Mouse (Mus musculus): ENCODE measurements around the gene Ube2l6. TPM values are rescaled to one million over a fixed set of nuclear protein-coding genes. Genes with fewer than 3 reads are reported as not detected.

Ube2l6 gene
- polyA plus RNA-seq, 2 experiments: 304 to 469 TPM

DNA sequence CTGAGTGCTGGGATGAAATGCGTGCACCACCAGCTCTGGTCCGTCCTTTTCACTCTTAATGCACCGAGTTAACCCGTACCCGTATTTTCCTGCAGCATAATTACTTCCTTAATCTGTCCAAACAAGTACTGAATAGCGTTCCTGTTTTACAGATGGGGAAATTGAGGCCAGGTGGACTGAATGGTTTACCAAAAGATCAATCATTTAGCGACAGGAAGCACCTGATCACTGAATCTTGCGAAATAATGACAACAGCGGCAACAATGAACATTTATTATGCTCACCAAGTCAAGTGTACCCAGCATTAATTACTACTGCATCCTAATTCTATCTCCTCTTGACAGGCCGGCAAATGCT lies 39.9 kb downstream of the Ube2l6 start, which contains the start of gene Slc43a1:
Gene Slc43a1, plus strand, starts transcription at position 258 of the 357 bp plus-strand sequence.
- no peak for TF ChIP-seq EP300 (IDR thresholded peaks at IDR 0.05; ENCODE audit: low read depth)
- TF ChIP-seq CTCF (IDR thresholded peaks at IDR 0.05; ENCODE audit: low read depth): no peak
- DNase-seq (ENCODE audit: low read depth in 3 of 3, low spot score in 3 of 3) (no peak), ATAC-seq (ENCODE audit: insufficient read depth) (no peak)
- H3K4me2 ChIP-seq (ENCODE audit: low read depth): peak within 1 kb of the TSS; percentile 99
- H3K9me3 ChIP-seq (ENCODE audit: control insufficient read depth, low read length): no peaks in the 10 kb centered on the region
- H3K9ac ChIP-seq (replicated peaks): peak within 1 kb of the TSS; percentile 86
- peaks cover 27 to 28% of the 10 kb centered on the region in 2 experiments for H3K4me1 ChIP-seq (replicated peaks; ENCODE audit: control insufficient read depth in 2 of 2, insufficient read depth in 2 of 2, low read length in 1 of 2)
- H3K36me3 ChIP-seq (replicated peaks; ENCODE audit: control insufficient read depth, insufficient read depth, low read depth): peaks cover 28% of the 10 kb centered on the region
- WGBS (ENCODE audit: insufficient replicate concordance): 20% methylated on average over 10 of the region's 10 CpGs
- peak within 1 kb of the TSS; percentile 98 for H3K27ac ChIP-seq
- peak within 1 kb of the TSS; percentile 88 to 97 for H3K4me3 ChIP-seq (ENCODE audit: insufficient read depth in 1 of 2, low read depth in 2 of 2, low read length in 2 of 2)
- H3K27me3 ChIP-seq (ENCODE audit: control insufficient read depth, insufficient read depth, low read length): no peaks in the 10 kb centered on the region

DNA sequence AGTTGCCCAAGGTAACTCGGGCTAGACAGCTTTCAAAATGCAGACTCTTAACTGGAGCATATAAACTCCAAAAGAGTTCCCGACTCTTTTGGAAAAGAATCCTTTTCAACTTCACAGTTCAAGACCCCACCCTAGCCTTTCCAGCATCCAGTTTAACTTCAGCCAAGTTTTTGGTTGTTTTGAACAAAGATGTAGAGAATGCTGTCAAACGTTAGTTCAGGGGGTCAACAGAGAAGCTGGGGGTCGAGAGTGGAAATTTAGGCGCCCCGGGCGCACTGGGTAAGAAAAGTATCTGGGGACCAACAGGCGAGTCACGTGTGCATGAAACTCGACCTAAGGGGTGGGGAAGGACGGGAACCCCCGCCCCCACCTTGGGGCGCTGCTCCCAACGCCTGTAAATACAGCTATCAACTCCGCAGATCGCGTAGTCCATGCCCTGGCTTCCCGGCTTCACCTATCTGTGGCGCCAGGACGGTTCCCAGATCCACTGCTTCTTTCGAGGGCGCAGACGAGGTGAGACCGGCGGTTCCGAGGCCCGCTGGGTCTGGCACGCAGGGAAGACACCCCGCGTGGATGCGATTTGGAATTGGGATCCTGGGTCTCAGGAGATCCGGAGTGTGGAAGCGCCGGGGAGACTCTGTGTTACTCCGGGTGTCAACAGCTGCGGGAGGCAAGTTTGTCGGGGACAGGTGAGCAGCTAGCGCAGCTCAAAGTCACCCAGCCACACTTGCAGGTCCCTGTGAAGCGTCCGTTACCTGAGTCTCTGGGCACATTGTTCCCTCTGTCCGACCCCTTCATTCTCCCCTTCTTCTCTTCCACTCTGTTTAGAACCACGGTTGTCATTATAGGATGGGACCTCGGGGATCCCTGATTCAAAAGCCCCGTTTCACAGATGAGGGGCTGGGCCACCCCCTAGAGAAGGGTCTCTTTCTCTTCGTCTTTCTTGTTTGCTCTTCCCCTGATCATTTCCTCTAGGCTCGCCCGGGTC lies 40.7 kb downstream of the Ube2l6 start:
- Histone ChIP-seq H3K27ac (peak overlapping the region; percentile 98), H3K9me3 (ENCODE audit: control insufficient read depth, low read length) (no peaks in the 10 kb centered on the region), H3K9ac (replicated peaks) (peak overlapping the region; percentile 86), H3K4me3 (ENCODE audit: insufficient read depth in 1 of 2, low read depth in 2 of 2, low read length in 2 of 2) (peak overlapping the region; percentile 88 to 97), H3K4me2 (ENCODE audit: low read depth) (peak overlapping the region; percentile 99), H3K4me1 (replicated peaks; ENCODE audit: control insufficient read depth in 2 of 2, insufficient read depth in 2 of 2, low read length in 1 of 2) (peaks cover 32 to 34% of the 10 kb centered on the region in 2 experiments), H3K27me3 (ENCODE audit: control insufficient read depth, insufficient read depth, low read length) (no peaks in the 10 kb centered on the region), H3K36me3 (replicated peaks; ENCODE audit: control insufficient read depth, insufficient read depth, low read depth) (peaks cover 35% of the 10 kb centered on the region)
- peak; percentile 68 to 71 (median 70) for DNase-seq (ENCODE audit: low read depth in 3 of 3, low spot score in 3 of 3)
- ATAC-seq (ENCODE audit: insufficient read depth): peak; percentile 51
- TF ChIP-seq EP300 (IDR thresholded peaks at IDR 0.05; ENCODE audit: low read depth) (no peak), CTCF (IDR thresholded peaks at IDR 0.05; ENCODE audit: low read depth) (no peak; the same call in 1 of the 2 replicates)
- WGBS (ENCODE audit: insufficient replicate concordance): under 1% methylated on average over 47 of the region's 47 CpGs

DNA sequence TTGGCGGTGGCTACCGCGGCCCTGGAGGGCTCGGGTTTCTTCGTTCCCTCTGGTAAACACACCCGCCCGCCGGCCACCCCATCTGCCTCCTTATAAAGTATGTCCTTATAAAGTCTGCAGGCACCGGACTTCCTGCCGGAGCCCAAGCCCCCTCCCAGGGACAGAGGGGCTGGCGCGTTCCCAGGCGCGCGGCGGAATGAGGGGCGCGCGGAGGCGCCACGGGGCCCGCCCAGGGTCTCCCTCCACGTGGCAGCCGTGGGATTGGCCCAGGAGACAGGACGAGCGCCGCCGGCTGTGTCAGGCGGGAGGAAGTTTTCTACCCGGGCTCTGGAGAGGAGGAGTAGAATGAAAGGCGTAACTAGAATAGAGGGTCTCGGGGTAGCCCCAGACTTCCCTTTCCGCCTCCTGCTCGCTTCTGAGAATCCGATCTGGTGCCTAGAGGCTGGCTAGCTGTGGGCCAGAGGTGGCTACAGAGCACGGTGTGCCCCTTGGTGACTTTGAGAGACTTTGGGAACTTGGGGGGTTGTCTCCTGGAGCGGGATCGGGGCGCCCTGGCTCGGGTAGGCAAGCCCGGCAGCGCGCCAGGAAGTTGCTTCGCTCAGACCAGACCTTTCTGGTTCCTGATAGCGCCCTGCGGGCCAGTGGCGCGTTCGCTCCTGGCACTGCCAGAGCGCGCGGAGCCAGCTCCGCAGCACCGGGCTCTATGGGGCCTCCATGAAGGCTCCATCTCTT lies 41.6 kb downstream of the Ube2l6 start:
- DNase-seq (ENCODE audit: low read depth in 3 of 3, low spot score in 3 of 3): peak in 1 of 3 experiments; percentile 53
- under 1% methylated on average over 54 of the region's 54 CpGs for WGBS (ENCODE audit: insufficient replicate concordance)
- peak overlapping the region; percentile 86 for H3K9ac ChIP-seq (replicated peaks)
- H3K36me3 ChIP-seq (replicated peaks; ENCODE audit: control insufficient read depth, insufficient read depth, low read depth): peaks cover 44% of the 10 kb centered on the region
- no peaks in the 10 kb centered on the region for H3K27me3 ChIP-seq (ENCODE audit: control insufficient read depth, insufficient read depth, low read length)
- TF ChIP-seq EP300 (IDR thresholded peaks at IDR 0.05; ENCODE audit: low read depth): no peak
- TF ChIP-seq CTCF (IDR thresholded peaks at IDR 0.05; ENCODE audit: low read depth): 0 out of 2 replicates have a peak, but pooled peaks have one; percentile 2
- H3K9me3 ChIP-seq (ENCODE audit: control insufficient read depth, low read length): no peaks in the 10 kb centered on the region
- peak; percentile 51 for ATAC-seq (ENCODE audit: insufficient read depth)
- H3K27ac ChIP-seq: peak overlapping the region; percentile 98
- H3K4me1 ChIP-seq (replicated peaks; ENCODE audit: control insufficient read depth in 2 of 2, insufficient read depth in 2 of 2, low read length in 1 of 2): peaks cover 40 to 41% of the 10 kb centered on the region in 2 experiments
- peak overlapping the region; percentile 99 for H3K4me2 ChIP-seq (ENCODE audit: low read depth)
- peak overlapping the region; percentile 88 to 97 for H3K4me3 ChIP-seq (ENCODE audit: insufficient read depth in 1 of 2, low read depth in 2 of 2, low read length in 2 of 2)

DNA sequence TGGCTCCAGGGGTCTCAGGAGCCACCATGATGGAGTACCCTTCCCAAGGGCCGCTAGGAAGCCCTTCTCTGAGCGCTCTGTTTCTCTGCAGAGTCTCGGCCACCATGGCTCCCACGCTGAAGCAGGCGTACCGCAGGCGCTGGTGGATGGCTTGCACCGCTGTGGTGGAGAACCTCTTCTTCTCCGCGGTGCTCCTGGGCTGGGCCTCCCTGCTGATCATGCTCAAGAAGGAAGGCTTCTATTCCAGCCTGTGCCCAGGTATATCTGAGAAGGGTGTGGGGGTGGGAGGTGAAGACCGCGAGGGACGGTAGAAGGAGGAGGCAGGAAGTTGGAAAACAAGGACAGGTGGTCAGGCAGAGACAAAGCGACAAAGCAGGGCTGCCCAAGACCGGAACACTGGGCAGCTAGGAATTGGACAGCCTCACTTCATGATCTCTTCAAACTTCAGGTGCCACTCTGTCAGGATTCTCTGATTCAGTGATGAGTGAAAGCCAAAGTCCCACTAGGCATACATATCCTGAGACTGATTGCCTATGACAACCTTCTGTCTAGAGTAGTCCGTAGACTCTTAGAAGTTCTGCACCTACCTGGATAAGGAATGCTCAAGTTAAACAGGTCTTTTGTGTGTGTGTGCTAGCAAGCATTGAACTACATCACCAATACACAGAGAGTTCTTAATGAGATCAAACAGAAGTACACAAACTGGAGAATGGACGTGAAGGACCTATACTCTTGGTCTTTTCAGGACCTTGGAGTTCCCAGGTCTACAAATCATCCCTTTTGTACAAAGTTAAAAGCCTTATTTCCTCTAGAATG lies 42.3 kb downstream of the Ube2l6 start:
- Histone ChIP-seq H3K27me3 (ENCODE audit: control insufficient read depth, insufficient read depth, low read length) (no peaks in the 10 kb centered on the region), H3K4me2 (ENCODE audit: low read depth) (peak overlapping the region; percentile 99), H3K9me3 (ENCODE audit: control insufficient read depth, low read length) (no peaks in the 10 kb centered on the region), H3K27ac (peak overlapping the region; percentile 98), H3K4me3 (ENCODE audit: insufficient read depth in 1 of 2, low read depth in 2 of 2, low read length in 2 of 2) (peak overlapping the region; percentile 88 to 97), H3K36me3 (replicated peaks; ENCODE audit: control insufficient read depth, insufficient read depth, low read depth) (peaks cover 52% of the 10 kb centered on the region), H3K4me1 (replicated peaks; ENCODE audit: control insufficient read depth in 2 of 2, insufficient read depth in 2 of 2, low read length in 1 of 2) (peaks cover 41 to 46% of the 10 kb centered on the region in 2 experiments), H3K9ac (replicated peaks) (peak overlapping the region; percentile 86)
- DNase-seq (ENCODE audit: low read depth in 3 of 3, low spot score in 3 of 3): no peak
- 2% methylated on average over 17 of the region's 17 CpGs for WGBS (ENCODE audit: insufficient replicate concordance)
- TF ChIP-seq EP300 (IDR thresholded peaks at IDR 0.05; ENCODE audit: low read depth): no peak
- no peak for TF ChIP-seq CTCF (IDR thresholded peaks at IDR 0.05; ENCODE audit: low read depth)
- ATAC-seq (ENCODE audit: insufficient read depth): peak; percentile 7; the same call in 1 of the 2 replicates
